Comparison of ENCODE assay signal across 18 mouse cellular contexts in the genomic region with DNA sequence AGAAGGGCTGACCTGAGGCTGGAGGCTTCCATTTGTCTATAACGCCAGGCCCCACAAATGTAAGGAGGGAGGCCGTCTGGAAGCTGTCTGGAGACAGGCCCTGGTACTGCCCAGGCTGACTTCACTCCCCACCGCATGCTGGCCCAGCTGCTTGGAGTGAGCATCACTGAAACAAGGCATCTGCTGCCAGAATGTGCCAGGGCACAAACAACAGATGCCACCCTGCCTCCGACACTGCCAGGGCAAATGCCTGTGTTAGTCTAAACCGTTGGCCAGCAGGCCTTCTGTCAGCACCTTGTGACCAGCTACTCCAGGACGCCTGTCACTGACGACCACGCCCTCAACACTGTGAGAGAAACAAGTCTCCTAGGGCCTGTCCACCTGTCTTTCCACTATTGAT. TPM values are rescaled to one million over a fixed set of nuclear protein-coding genes. Genes with fewer than 3 reads are reported as not detected.
DNase-seq lines count a peak whose midpoint lies in the region; ATAC-seq and TF ChIP-seq lines count a peak whose summit lies in the region.
"Had no signal": no experiment of that assay in that cellular context is flagged by ENCODE, and none has a peak within 500 bp of the region (broad histone marks: within the 10 kb centered on the region; RNA-seq: fewer than 3 reads in every experiment).

No protein-coding gene starts in this region.

- peak; percentile 75 for ATAC-seq in forebrain, embryonic 16.5 days
- 0 out of 2 replicates have a peak, but pooled peaks have one; percentile 18 for ATAC-seq in stomach, postnatal 0 days (ENCODE audit: low FRiP score, low TSS enrichment)
- ATAC-seq: intestine, embryonic 15.5 days had no signal

- no peaks in the 10 kb centered on the region for H3K27me3 ChIP-seq in forebrain, embryonic 16.5 days (replicated peaks; ENCODE audit: control insufficient read depth, insufficient read depth, low read length)
- no peaks in the 10 kb centered on the region for H3K27me3 ChIP-seq in stomach, postnatal 0 days (ENCODE audit: control insufficient read depth, insufficient read depth, low read length)
- no peaks in the 10 kb centered on the region for H3K27me3 ChIP-seq in kidney, adult 2 months (replicated peaks; ENCODE audit: control insufficient read depth, insufficient read depth, low read length)
- H3K27me3 ChIP-seq: intestine, embryonic 15.5 days; limb, embryonic 13.5 days; stomach, embryonic 15.5 days had no signal

- no peaks in the 10 kb centered on the region for H3K9me3 ChIP-seq in forebrain, embryonic 16.5 days (ENCODE audit: control insufficient read depth, low read length)
- H3K9me3 ChIP-seq in stomach, postnatal 0 days (ENCODE audit: control insufficient read depth, low read length): no peaks in the 10 kb centered on the region
- H3K9me3 ChIP-seq: intestine, embryonic 15.5 days; limb, embryonic 13.5 days; stomach, embryonic 15.5 days had no signal

- no peak overlapping the region for H3K9ac ChIP-seq in forebrain, embryonic 16.5 days (replicated peaks; ENCODE audit: low read depth, low read length)
- no peak overlapping the region for H3K9ac ChIP-seq in stomach, postnatal 0 days (ENCODE audit: low read length)
- H3K9ac ChIP-seq: intestine, embryonic 15.5 days; limb, embryonic 13.5 days; stomach, embryonic 15.5 days had no signal

- no peak for TF ChIP-seq POLR2A in kidney, adult 2 months (IDR thresholded peaks at IDR 0.05; ENCODE audit: low read depth, low read length)

- H3K27ac ChIP-seq in forebrain, embryonic 16.5 days (ENCODE audit: low read length): no peak overlapping the region
- no peak overlapping the region for H3K27ac ChIP-seq in stomach, postnatal 0 days (replicated peaks)
- no peak overlapping the region for H3K27ac ChIP-seq in kidney, adult 2 months (ENCODE audit: insufficient read depth, low read depth, low read length)
- H3K27ac ChIP-seq: intestine, embryonic 15.5 days; limb, embryonic 13.5 days; stomach, embryonic 15.5 days had no signal

- no peak overlapping the region for H3K4me2 ChIP-seq in forebrain, embryonic 16.5 days (ENCODE audit: low read length)
- no peak overlapping the region for H3K4me2 ChIP-seq in stomach, postnatal 0 days (replicated peaks; ENCODE audit: low read depth)
- H3K4me2 ChIP-seq: intestine, embryonic 15.5 days; limb, embryonic 13.5 days; stomach, embryonic 15.5 days had no signal

- WGBS in forebrain, embryonic 16.5 days: 63% methylated on average over 8 of the region's 8 CpGs
- WGBS in stomach, postnatal 0 days: 66% methylated on average over 8 of the region's 8 CpGs
- 81% methylated on average over 8 of the region's 8 CpGs for WGBS in kidney, adult 2 months

- H3K4me1 ChIP-seq in forebrain, embryonic 16.5 days (replicated peaks; ENCODE audit: control insufficient read depth, insufficient read depth, low read length): no peaks in the 10 kb centered on the region
- H3K4me1 ChIP-seq in stomach, postnatal 0 days (replicated peaks; ENCODE audit: control insufficient read depth, insufficient read depth): no peaks in the 10 kb centered on the region
- H3K4me1 ChIP-seq in kidney, adult 2 months (ENCODE audit: control insufficient read depth, insufficient read depth, low read length): no peaks in the 10 kb centered on the region
- H3K4me1 ChIP-seq: intestine, embryonic 15.5 days; limb, embryonic 13.5 days; stomach, embryonic 15.5 days had no signal

- no peaks in the 10 kb centered on the region for H3K36me3 ChIP-seq in forebrain, embryonic 16.5 days (ENCODE audit: control insufficient read depth, insufficient read depth)
- no peaks in the 10 kb centered on the region for H3K36me3 ChIP-seq in stomach, postnatal 0 days (ENCODE audit: control insufficient read depth, insufficient read depth, low read length)
- no peaks in the 10 kb centered on the region for H3K36me3 ChIP-seq in kidney, adult 2 months (ENCODE audit: control insufficient read depth, insufficient read depth, low read length)
- H3K36me3 ChIP-seq: G1E; intestine, embryonic 15.5 days; limb, embryonic 13.5 days; stomach, embryonic 15.5 days had no signal

- no peak overlapping the region for H3K4me3 ChIP-seq in forebrain, embryonic 16.5 days (replicated peaks; ENCODE audit: low read length)
- H3K4me3 ChIP-seq in stomach, postnatal 0 days (ENCODE audit: low read depth, low read length): no peak overlapping the region
- no peak overlapping the region for H3K4me3 ChIP-seq in kidney, adult 2 months (ENCODE audit: insufficient read depth, low read depth, low read length)
- H3K4me3 ChIP-seq: intestine, embryonic 15.5 days; limb, embryonic 13.5 days; stomach, embryonic 15.5 days had no signal

- no peak for TF ChIP-seq CTCF in stomach, postnatal 0 days (IDR thresholded peaks at IDR 0.05; ENCODE audit: low read depth)
- no peak for TF ChIP-seq CTCF in kidney, adult 2 months (conservative IDR thresholded peaks at IDR 0.05; ENCODE audit: insufficient read depth, insufficient read length, low read depth, low read length)

- no peak for TF ChIP-seq EP300 in stomach, postnatal 0 days (optimal IDR thresholded peaks at IDR 0.05)

- peak; percentile 21 for DNase-seq in gastrocnemius, postnatal 10 days
- DNase-seq in gastrocnemius, adult 8-10 months (ENCODE audit: low spot score in 2 of 2): no peak
- peak; percentile 27 for DNase-seq in retina, postnatal 1 day
- no peak for DNase-seq in retina, embryonic 14.5 days (ENCODE audit: low spot score)
- DNase-seq in stomach, postnatal 0 days (ENCODE audit: low spot score): no peak
- no peak for DNase-seq in Muller cell, postnatal 12 days (ENCODE audit: inconsistent ontology term)
- DNase-seq in kidney, adult 2 months: no peak
- DNase-seq: gastrocnemius, postnatal 36 days; lung, adult 18-20 months had no signal

RNA-seq across cellular contexts. Expression of gene Tmco5, which starts 29.8 kb away (rescaled TPM):
- total RNA-seq in gastrocnemius, postnatal 10 days (2021): not detected
- not detected for total RNA-seq in gastrocnemius, adult 8-10 months (2022)
- not detected in 2 replicates for polyA plus RNA-seq in forebrain, embryonic 16.5 days (2015; fragmentation: Nextera tagmentation; extraction: Ambion mirVana)
- polyA plus RNA-seq in stomach, postnatal 0 days (2015; fragmentation: Nextera tagmentation; extraction: Ambion mirVana): not detected in 2 replicates
- polyA plus RNA-seq in kidney, adult 2 months (2012; rRNA removed): 0.38 TPM in 1 of 2 replicates, not detected in the other
- total RNA-seq: G1E; gastrocnemius, postnatal 36 days had no signal
- polyA plus RNA-seq: C2C12; G1E; heart, embryonic 16.5 days; intestine, embryonic 15.5 days; limb, embryonic 13.5 days; small intestine, adult 2 months; stomach, embryonic 15.5 days; urinary bladder, adult 2 months had no signal

Comparison
In these comparisons a context has a peak if more than half of its experiments do, and no peak if none do; other contexts are left out.
1. DNase-seq: peak in gastrocnemius, postnatal 10 days (single experiment) and retina, postnatal 1 day (single experiment); none in gastrocnemius, adult 8-10 months (0 of 2), retina, embryonic 14.5 days (single experiment), stomach, postnatal 0 days (single experiment), Muller cell, postnatal 12 days (single experiment) and kidney, adult 2 months (single experiment).